Mouse (Mus musculus): Measurements from ENCODE around the gene Dnah9. TPM values are rescaled to one million over a fixed set of nuclear protein-coding genes. Genes with fewer than 3 reads are reported as not detected.

Dnah9 gene
- total and polyA plus RNA-seq, 2 experiments: under 0.01 TPM; not detected in 1

- H3K27ac ChIP-seq (replicated peaks; ENCODE audit: insufficient read depth, low read depth, low read length): no peak overlapping the region
- WGBS: 35% methylated on average over 2 of the region's 2 CpGs
- no peak for TF ChIP-seq CTCF (IDR thresholded peaks at IDR 0.05; ENCODE audit: low read depth, low read length)
- no peak for TF ChIP-seq POLR2A (IDR thresholded peaks at IDR 0.05; ENCODE audit: extremely low read depth, insufficient read depth, low read length)
- no peaks in the 10 kb centered on the region for H3K27me3 ChIP-seq (ENCODE audit: control insufficient read depth, insufficient read depth, low read length)
- H3K4me3 ChIP-seq (ENCODE audit: insufficient read depth, low read depth, low read length): no peak overlapping the region
- no peak overlapping the region for H3K9ac ChIP-seq (ENCODE audit: low read depth, low read length)
- no peaks in the 10 kb centered on the region for H3K79me2 ChIP-seq (ENCODE audit: control insufficient read depth, insufficient read depth, low read length)
- no peak for DNase-seq (ENCODE audit: extremely low read depth, low read depth, low spot score)
- H3K36me3 ChIP-seq (ENCODE audit: control insufficient read depth, insufficient read depth, low read length): no peaks in the 10 kb centered on the region
- no peaks in the 10 kb centered on the region for H3K4me1 ChIP-seq (ENCODE audit: control insufficient read depth, insufficient read depth, low read length)
Measured at GRCm38 (mm10) chr11:66042531-66042930, 125.8 kb downstream of the Dnah9 start.

- Histone ChIP-seq H3K79me2 (ENCODE audit: control insufficient read depth, insufficient read depth, low read length) (no peaks in the 10 kb centered on the region), H3K27me3 (ENCODE audit: control insufficient read depth, insufficient read depth, low read length) (no peaks in the 10 kb centered on the region), H3K36me3 (ENCODE audit: control insufficient read depth, insufficient read depth, low read length) (no peaks in the 10 kb centered on the region), H3K4me3 (ENCODE audit: insufficient read depth, low read depth, low read length) (no peak overlapping the region), H3K9ac (ENCODE audit: low read depth, low read length) (no peak overlapping the region), H3K27ac (replicated peaks; ENCODE audit: insufficient read depth, low read depth, low read length) (no peak overlapping the region), H3K4me1 (ENCODE audit: control insufficient read depth, insufficient read depth, low read length) (no peaks in the 10 kb centered on the region)
- 63% methylated on average over 1 of the region's 1 CpGs for WGBS
- TF ChIP-seq CTCF (IDR thresholded peaks at IDR 0.05; ENCODE audit: low read depth, low read length) (no peak), POLR2A (IDR thresholded peaks at IDR 0.05; ENCODE audit: extremely low read depth, insufficient read depth, low read length) (no peak)
- DNase-seq (ENCODE audit: extremely low read depth, low read depth, low spot score): no peak
Measured at GRCm38 (mm10) chr11:66025728-66026127, 142.6 kb downstream of the Dnah9 start.

- Histone ChIP-seq H3K4me3 (ENCODE audit: insufficient read depth, low read depth, low read length) (no peak overlapping the region), H3K9ac (ENCODE audit: low read depth, low read length) (no peak overlapping the region), H3K27me3 (ENCODE audit: control insufficient read depth, insufficient read depth, low read length) (no peaks in the 10 kb centered on the region), H3K79me2 (ENCODE audit: control insufficient read depth, insufficient read depth, low read length) (no peaks in the 10 kb centered on the region), H3K27ac (replicated peaks; ENCODE audit: insufficient read depth, low read depth, low read length) (no peak overlapping the region), H3K36me3 (ENCODE audit: control insufficient read depth, insufficient read depth, low read length) (no peaks in the 10 kb centered on the region), H3K4me1 (ENCODE audit: control insufficient read depth, insufficient read depth, low read length) (no peaks in the 10 kb centered on the region)
- WGBS: 62% methylated on average over 3 of the region's 3 CpGs
- DNase-seq (ENCODE audit: extremely low read depth, low read depth, low spot score): no peak
- TF ChIP-seq CTCF (IDR thresholded peaks at IDR 0.05; ENCODE audit: low read depth, low read length): no peak
- TF ChIP-seq POLR2A (IDR thresholded peaks at IDR 0.05; ENCODE audit: extremely low read depth, insufficient read depth, low read length): no peak
Measured at GRCm38 (mm10) chr11:65975871-65976270, 192.5 kb downstream of the Dnah9 start.

- TF ChIP-seq CTCF (IDR thresholded peaks at IDR 0.05; ENCODE audit: low read depth, low read length): no peak
- TF ChIP-seq POLR2A (IDR thresholded peaks at IDR 0.05; ENCODE audit: extremely low read depth, insufficient read depth, low read length): no peak
- WGBS: 86% methylated on average over 2 of the region's 2 CpGs
Measured at GRCm38 (mm10) chr11:65930796-65931195, 237.6 kb downstream of the Dnah9 start.

GRCm38 (mm10) chr11:65930359-65930758, 238.0 kb downstream of the Dnah9 start:
- no peak for DNase-seq (ENCODE audit: extremely low read depth, low read depth, low spot score)
- 73% methylated on average over 4 of the region's 4 CpGs for WGBS
- Histone ChIP-seq H3K36me3 (ENCODE audit: control insufficient read depth, insufficient read depth, low read length) (no peaks in the 10 kb centered on the region), H3K4me1 (ENCODE audit: control insufficient read depth, insufficient read depth, low read length) (no peaks in the 10 kb centered on the region), H3K27me3 (ENCODE audit: control insufficient read depth, insufficient read depth, low read length) (no peaks in the 10 kb centered on the region), H3K9ac (ENCODE audit: low read depth, low read length) (no peak overlapping the region), H3K4me3 (ENCODE audit: insufficient read depth, low read depth, low read length) (no peak overlapping the region), H3K27ac (replicated peaks; ENCODE audit: insufficient read depth, low read depth, low read length) (no peak overlapping the region), H3K79me2 (ENCODE audit: control insufficient read depth, insufficient read depth, low read length) (no peaks in the 10 kb centered on the region)
- TF ChIP-seq CTCF (IDR thresholded peaks at IDR 0.05; ENCODE audit: low read depth, low read length) (no peak), POLR2A (IDR thresholded peaks at IDR 0.05; ENCODE audit: extremely low read depth, insufficient read depth, low read length) (no peak)

More at GRCm38 (mm10) chr11:65930796-65931195, 237.6 kb downstream of the Dnah9 start:
- Histone ChIP-seq H3K27ac (replicated peaks; ENCODE audit: insufficient read depth, low read depth, low read length) (no peak overlapping the region), H3K4me3 (ENCODE audit: insufficient read depth, low read depth, low read length) (no peak overlapping the region), H3K4me1 (ENCODE audit: control insufficient read depth, insufficient read depth, low read length) (no peaks in the 10 kb centered on the region), H3K27me3 (ENCODE audit: control insufficient read depth, insufficient read depth, low read length) (no peaks in the 10 kb centered on the region), H3K9ac (ENCODE audit: low read depth, low read length) (no peak overlapping the region), H3K36me3 (ENCODE audit: control insufficient read depth, insufficient read depth, low read length) (no peaks in the 10 kb centered on the region), H3K79me2 (ENCODE audit: control insufficient read depth, insufficient read depth, low read length) (no peaks in the 10 kb centered on the region)
- DNase-seq (ENCODE audit: extremely low read depth, low read depth, low spot score): no peak

- Histone ChIP-seq H3K27ac (replicated peaks; ENCODE audit: insufficient read depth, low read depth, low read length) (no peak overlapping the region), H3K27me3 (ENCODE audit: control insufficient read depth, insufficient read depth, low read length) (no peaks in the 10 kb centered on the region), H3K36me3 (ENCODE audit: control insufficient read depth, insufficient read depth, low read length) (no peaks in the 10 kb centered on the region), H3K4me1 (ENCODE audit: control insufficient read depth, insufficient read depth, low read length) (no peaks in the 10 kb centered on the region), H3K79me2 (ENCODE audit: control insufficient read depth, insufficient read depth, low read length) (no peaks in the 10 kb centered on the region), H3K9ac (ENCODE audit: low read depth, low read length) (no peak overlapping the region), H3K4me3 (ENCODE audit: insufficient read depth, low read depth, low read length) (no peak overlapping the region)
- WGBS: 64% methylated on average over 1 of the region's 1 CpGs
- DNase-seq (ENCODE audit: extremely low read depth, low read depth, low spot score): no peak
- TF ChIP-seq POLR2A (IDR thresholded peaks at IDR 0.05; ENCODE audit: extremely low read depth, insufficient read depth, low read length) (no peak), CTCF (IDR thresholded peaks at IDR 0.05; ENCODE audit: low read depth, low read length) (no peak)
Measured at GRCm38 (mm10) chr11:65927962-65928361, 240.4 kb downstream of the Dnah9 start.

Data from liver, adult 2 months (tissue).